Mouse (Mus musculus): ENCODE results near the gene Cdkn2d.
"Not testable (repeated sequence)": the region's sequence is repeated elsewhere in the genome, so short reads cannot be mapped to it uniquely, and the experiment has no call there.

Cdkn2d gene

GRCm38 (mm10) chr9:21275727-21276126, 15.5 kb downstream of the Cdkn2d start:
- in situ Hi-C loops (cut with MseI, MboI), result no loop called here

GRCm38 (mm10) chr9:21275013-21275710, 16.0 kb downstream of the Cdkn2d start:
- in situ Hi-C loops (cut with MseI, MboI), result no loop called here

GRCm38 (mm10) chr9:21274336-21274735, 16.9 kb downstream of the Cdkn2d start:
- in situ Hi-C loops (cut with MseI, MboI), result no loop called here

GRCm38 (mm10) chr9:21273520-21274228, 17.5 kb downstream of the Cdkn2d start:
- in situ Hi-C loops (cut with MseI, MboI), result no loop called here

- in situ Hi-C loops (cut with MseI, MboI), result no loop called here
Observed at GRCm38 (mm10) chr9:21273094-21273493, 18.1 kb downstream of the Cdkn2d start.

- in situ Hi-C loops (cut with MseI, MboI), result no loop called here
Observed at GRCm38 (mm10) chr9:21272391-21272790, 18.8 kb downstream of the Cdkn2d start.

GRCm38 (mm10) chr9:21269590-21269989, 21.6 kb downstream of the Cdkn2d start:
- in situ Hi-C loops (cut with MseI, MboI), result not testable (repeated sequence)

GRCm38 (mm10) chr9:21268305-21268704, 22.9 kb downstream of the Cdkn2d start:
- in situ Hi-C loops (cut with MseI, MboI), result no loop called here

GRCm38 (mm10) chr9:21266889-21267288, 24.3 kb downstream of the Cdkn2d start:
- in situ Hi-C loops (cut with MseI, MboI), result no loop called here

- in situ Hi-C loops (cut with MseI, MboI), result no loop called here
Observed at GRCm38 (mm10) chr9:21265611-21266010, 25.6 kb downstream of the Cdkn2d start.

- in situ Hi-C loops (cut with MseI, MboI), result no loop called here
Observed at GRCm38 (mm10) chr9:21265000-21265561, 26.1 kb downstream of the Cdkn2d start, which contains the start of gene Atg4d. Gene Atg4d (plus strand): TSS chr9:21265293.

- in situ Hi-C loops (cut with MseI, MboI), result no loop called here
Observed at GRCm38 (mm10) chr9:21264272-21264999, 26.8 kb downstream of the Cdkn2d start.

GRCm38 (mm10) chr9:21261831-21262230, 29.4 kb downstream of the Cdkn2d start:
- in situ Hi-C loops (cut with MseI, MboI), result no loop called here

GRCm38 (mm10) chr9:21260491-21261040, 30.6 kb downstream of the Cdkn2d start:
- in situ Hi-C loops (cut with MseI, MboI), result no loop called here

- in situ Hi-C loops (cut with MseI, MboI), result not testable (repeated sequence)
Observed at GRCm38 (mm10) chr9:21256349-21256748, 34.9 kb downstream of the Cdkn2d start.

- in situ Hi-C loops (cut with MseI, MboI), result no loop called here
Observed at GRCm38 (mm10) chr9:21254690-21255089, 36.5 kb downstream of the Cdkn2d start.

GRCm38 (mm10) chr9:21251116-21251735, 40.0 kb downstream of the Cdkn2d start:
- in situ Hi-C loops (cut with MseI, MboI), result no loop called here

- in situ Hi-C loops (cut with MseI, MboI), result no loop called here
Observed at GRCm38 (mm10) chr9:21250509-21250908, 40.7 kb downstream of the Cdkn2d start.

GRCm38 (mm10) chr9:21249629-21250508, 41.3 kb downstream of the Cdkn2d start:
- in situ Hi-C loops (cut with MseI, MboI), result no loop called here

GRCm38 (mm10) chr9:21248326-21248725, 42.9 kb downstream of the Cdkn2d start, which contains the start of gene S1pr5:
Gene S1pr5 (minus strand): TSS chr9:21248443.
- in situ Hi-C loops (cut with MseI, MboI), result no loop called here
